Mouse (Mus musculus) neural tube, embryonic 12.5 days (tissue): Measurements from ENCODE around the gene Olfr1371. TPM values are rescaled to one million over a fixed set of nuclear protein-coding genes. Genes with fewer than 3 reads are reported as not detected.

ENCODE experiments used
- ATAC-seq: fragments of 200-750 bp; cut with Nextera tagmentation; 2 replicates; pipeline ENCODE4 v1.8.0; 2017; ENCODE audit warnings: low read depth, mild to moderate bottlenecking, moderate TSS enrichment, moderate library complexity; ENCODE audit not compliant: low FRiP score
- H3K27ac ChIP-seq: fragments of 300-500 bp; sonication (generic); 2 replicates; pipeline ENCODE4 v1.5.1; 2016
- H3K27me3 ChIP-seq: fragments of 300-500 bp; sonication (generic); replicated peaks from 2 replicates; pipeline ENCODE4 v1.6.1; 2016; ENCODE audit warnings: mild to moderate bottlenecking
- H3K36me3 ChIP-seq: fragments of 300-500 bp; sonication (generic); 2 replicates; pipeline ENCODE4 v1.6.1; 2016; ENCODE audit warnings: mild to moderate bottlenecking
- H3K4me1 ChIP-seq: fragments of 300-500 bp; sonication (generic); 2 replicates; pipeline ENCODE4 v1.6.1; 2016
- H3K4me2 ChIP-seq: fragments of 300-500 bp; sonication (generic); replicated peaks from 2 replicates; pipeline ENCODE4 v1.6.1; 2016; ENCODE audit warnings: mild to moderate bottlenecking
- H3K4me3 ChIP-seq: fragments of 300-500 bp; sonication (generic); 2 replicates; pipeline ENCODE4 v1.5.1; 2016
- H3K9ac ChIP-seq: fragments of 300-500 bp; sonication (generic); 2 replicates; pipeline ENCODE4 v1.6.1; 2016; ENCODE audit warnings: mild to moderate bottlenecking
- H3K9me3 ChIP-seq: fragments of 300-500 bp; sonication (generic); 2 replicates; pipeline ENCODE4 v1.6.1; 2016; ENCODE audit warnings: mild to moderate bottlenecking
- WGBS: fragments of 180-500 bp; shearing (Covaris S2); methylation state at CpG from one replicate; pipeline ENCODE4 v1.1.7; 2016; 5-methylcytosine and 5-hydroxymethylcytosine counted together
- polyA plus RNA-seq: library from polyadenylated mRNA; unstranded; fragments of >200 nt; fragmentation: Nextera tagmentation; extraction: Ambion mirVana; gene quantifications from 2 replicates; pipeline ENCODE4 v1.2.1, GENCODE M21; 2016

The Olfr1371 gene
- polyA plus RNA-seq = not detected in 2 replicates

DNA sequence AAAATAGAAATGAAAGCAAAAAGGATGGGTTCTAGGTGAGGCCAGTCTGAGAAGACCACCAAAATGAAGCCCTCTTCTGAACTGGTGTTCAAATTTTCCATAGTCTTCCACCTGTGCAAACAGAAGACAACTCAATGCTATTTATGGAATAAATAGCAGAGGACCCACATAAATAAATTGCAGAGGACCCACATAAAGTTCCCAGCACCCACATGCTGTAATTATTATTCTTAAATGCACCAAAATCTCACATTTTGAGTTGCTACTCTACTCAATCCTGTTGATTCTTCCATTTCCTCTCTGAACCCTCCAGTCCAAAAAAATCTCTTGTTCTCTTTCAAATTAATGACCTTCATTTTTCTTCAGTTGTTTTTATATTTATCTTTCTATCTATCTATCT, at the start of gene Olfr1371:
Gene Olfr1371 (minus strand): TSS at position 101 of the 400 bp plus-strand sequence.
- no peaks in the 10 kb centered on the region for H3K4me1 ChIP-seq
- H3K4me3 ChIP-seq = no peak within 1 kb of the TSS
- no peaks in the 10 kb centered on the region for H3K9me3 ChIP-seq
- H3K9ac ChIP-seq = no peak within 1 kb of the TSS
- no peak for ATAC-seq
- no peaks in the 10 kb centered on the region for H3K36me3 ChIP-seq
- no peak within 1 kb of the TSS for H3K4me2 ChIP-seq
- H3K27me3 ChIP-seq = no peaks in the 10 kb centered on the region
- H3K27ac ChIP-seq = no peak within 1 kb of the TSS

GRCm38 (mm10) chr11:52262338-52262737, 48.6 kb upstream of the Olfr1371 start:
- Histone ChIP-seq H3K27ac (no peak overlapping the region), H3K9me3 (no peaks in the 10 kb centered on the region), H3K27me3 (no peaks in the 10 kb centered on the region), H3K4me1 (no peaks in the 10 kb centered on the region), H3K9ac (no peak overlapping the region), H3K4me3 (no peak overlapping the region), H3K4me2 (no peak overlapping the region), H3K36me3 (peaks cover 3% of the 10 kb centered on the region; the same call in 1 of the 2 replicates)
- 95% methylated on average over 11 of the region's 11 CpGs for WGBS
- no peak for ATAC-seq

DNA sequence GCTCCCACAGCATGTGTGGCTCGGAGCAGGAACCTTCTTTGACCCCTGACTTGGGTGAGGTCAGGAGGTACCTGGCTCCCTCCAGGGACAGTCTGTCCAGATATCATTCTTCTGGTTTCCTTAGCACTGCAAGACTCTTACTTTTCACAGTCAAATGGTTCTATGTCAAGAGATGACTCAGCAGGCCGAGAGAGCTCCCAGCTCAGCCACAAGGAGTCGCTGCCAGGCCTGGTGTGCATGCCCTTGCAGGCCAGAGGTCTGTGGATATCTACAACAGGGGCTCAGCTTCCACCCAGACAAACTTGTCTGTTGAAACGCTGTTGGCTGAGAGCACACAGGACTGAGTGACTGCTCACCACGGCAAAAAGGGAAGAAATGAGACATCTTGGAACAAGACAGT, 48.1 kb upstream of the Olfr1371 start:
- 64% methylated on average over 5 of the region's 5 CpGs for WGBS
- Histone ChIP-seq H3K4me1 (no peaks in the 10 kb centered on the region), H3K36me3 (peaks cover 4% of the 10 kb centered on the region; the same call in 1 of the 2 replicates), H3K9me3 (no peaks in the 10 kb centered on the region), H3K4me2 (no peak overlapping the region), H3K27ac (no peak overlapping the region), H3K9ac (no peak overlapping the region), H3K27me3 (no peaks in the 10 kb centered on the region), H3K4me3 (no peak overlapping the region)
- ATAC-seq = no peak

GRCm38 (mm10) chr11:52260878-52261277, 47.1 kb upstream of the Olfr1371 start:
- 85% methylated on average over 4 of the region's 4 CpGs for whole genome bisulfite sequencing
- Histone ChIP-seq H3K9ac (no peak overlapping the region), H3K27ac (no peak overlapping the region), H3K4me1 (no peaks in the 10 kb centered on the region), H3K9me3 (no peaks in the 10 kb centered on the region), H3K36me3 (peaks cover 4% of the 10 kb centered on the region; the same call in 1 of the 2 replicates), H3K4me2 (no peak overlapping the region), H3K27me3 (no peaks in the 10 kb centered on the region), H3K4me3 (no peak overlapping the region)
- no peak for ATAC-seq

- Histone ChIP-seq H3K9me3 (no peaks in the 10 kb centered on the region), H3K4me2 (no peak overlapping the region), H3K36me3 (peaks cover 4% of the 10 kb centered on the region; the same call in 1 of the 2 replicates), H3K4me3 (no peak overlapping the region), H3K4me1 (no peaks in the 10 kb centered on the region), H3K27me3 (no peaks in the 10 kb centered on the region), H3K27ac (no peak overlapping the region), H3K9ac (no peak overlapping the region)
- WGBS = 77% methylated on average over 5 of the region's 5 CpGs
- no peak for ATAC-seq
Measured at GRCm38 (mm10) chr11:52258711-52259110, 44.9 kb upstream of the Olfr1371 start.

DNA sequence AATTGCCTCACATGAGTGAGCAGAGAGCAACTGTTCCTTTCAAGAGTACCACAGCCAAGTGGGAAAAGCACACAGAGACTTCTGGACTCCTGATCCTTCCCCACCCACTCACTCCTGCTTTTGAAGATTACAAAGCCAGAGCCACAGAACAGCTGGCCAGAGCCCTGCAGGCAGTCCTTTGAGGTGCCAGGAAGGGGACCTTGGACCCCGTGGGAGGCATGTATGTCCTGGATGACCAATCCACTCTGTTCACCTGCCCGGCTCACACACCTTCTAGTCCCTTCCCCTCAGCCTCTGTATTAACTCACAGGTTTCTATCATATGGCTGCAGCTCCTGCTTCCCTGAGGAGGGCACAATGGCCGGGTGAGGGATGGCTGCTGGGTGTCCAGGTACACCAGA, 43.6 kb upstream of the Olfr1371 start:
- 88% methylated on average over 3 of the region's 3 CpGs for WGBS
- peaks cover 4% of the 10 kb centered on the region; the same call in 1 of the 2 replicates for H3K36me3 ChIP-seq
- H3K9me3 ChIP-seq = no peaks in the 10 kb centered on the region
- no peaks in the 10 kb centered on the region for H3K27me3 ChIP-seq
- H3K4me1 ChIP-seq = no peaks in the 10 kb centered on the region
- no peak overlapping the region for H3K27ac ChIP-seq
- H3K9ac ChIP-seq = no peak overlapping the region
- no peak overlapping the region for H3K4me2 ChIP-seq
- ATAC-seq = no peak
- no peak overlapping the region for H3K4me3 ChIP-seq

DNA sequence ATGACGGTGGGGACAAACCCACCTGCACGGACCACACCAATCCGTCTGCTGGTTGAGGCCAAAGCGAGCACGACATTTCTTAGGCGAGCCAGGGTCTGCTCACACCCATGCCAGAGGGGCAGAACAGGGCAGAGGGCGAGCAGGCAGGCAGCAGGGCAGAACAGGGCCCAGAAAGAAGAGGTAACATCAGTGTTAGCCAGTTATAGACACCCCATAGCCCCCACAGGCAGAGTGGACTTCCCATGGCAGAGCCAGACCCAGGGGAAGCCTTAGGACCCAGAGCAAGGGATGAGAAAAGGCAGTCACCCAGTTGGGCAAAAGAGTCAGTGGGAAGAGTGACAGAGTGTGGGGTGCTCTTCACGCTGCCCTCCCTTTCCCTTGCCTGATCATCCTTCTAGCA, 41.3 kb upstream of the Olfr1371 start:
- Histone ChIP-seq H3K9me3 (no peaks in the 10 kb centered on the region), H3K9ac (no peak overlapping the region), H3K4me3 (no peak overlapping the region), H3K27ac (no peak overlapping the region), H3K4me1 (no peaks in the 10 kb centered on the region), H3K27me3 (no peaks in the 10 kb centered on the region), H3K4me2 (no peak overlapping the region), H3K36me3 (peaks cover 6% of the 10 kb centered on the region)
- no peak for ATAC-seq
- WGBS = 89% methylated on average over 8 of the region's 8 CpGs

DNA sequence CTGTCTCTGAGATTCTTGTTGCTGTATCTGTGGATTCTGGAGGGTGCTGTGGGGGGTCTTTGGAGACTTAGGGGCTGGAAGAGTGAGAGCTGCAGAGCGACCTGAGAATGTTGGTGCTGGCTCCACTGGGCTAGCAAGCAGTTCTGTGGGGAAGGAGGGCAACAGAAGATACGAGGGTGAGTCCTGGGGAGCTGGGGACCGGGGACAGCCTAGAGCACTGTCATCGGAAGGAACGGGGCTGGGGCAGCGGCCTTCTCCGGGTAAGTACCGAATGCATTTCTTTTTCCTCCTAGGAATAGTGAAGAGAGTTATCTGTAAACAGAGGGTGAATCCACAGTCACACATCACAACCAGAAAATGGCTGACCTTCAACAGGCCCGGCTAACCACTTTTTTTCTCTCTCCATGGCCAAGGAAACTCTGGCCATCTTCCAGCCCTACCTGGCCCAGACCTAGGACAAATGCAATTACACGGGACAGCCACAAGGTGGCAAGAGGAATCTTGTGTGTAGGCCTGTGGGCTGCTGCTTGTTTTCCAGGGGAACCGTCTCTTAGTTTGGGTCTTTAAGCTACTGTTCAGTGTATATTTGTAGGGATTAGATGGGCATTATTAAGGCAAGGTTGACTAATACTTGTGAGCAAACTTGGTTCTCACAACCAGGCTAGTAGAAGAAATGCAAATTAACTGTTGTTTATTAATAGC, 40.0 kb upstream of the Olfr1371 start:
- 73% methylated on average over 11 of the region's 11 CpGs for WGBS
- no peak overlapping the region for H3K9ac ChIP-seq
- H3K36me3 ChIP-seq = peaks cover 13% of the 10 kb centered on the region
- no peaks in the 10 kb centered on the region for H3K9me3 ChIP-seq
- no peaks in the 10 kb centered on the region for H3K4me1 ChIP-seq
- H3K27ac ChIP-seq = no peak overlapping the region
- H3K4me3 ChIP-seq = no peak overlapping the region
- no peak overlapping the region for H3K4me2 ChIP-seq
- H3K27me3 ChIP-seq = no peaks in the 10 kb centered on the region
- ATAC-seq = 0 out of 2 replicates have a peak, but pooled peaks have one; percentile 41

- Histone ChIP-seq H3K4me2 (no peak overlapping the region), H3K9me3 (no peaks in the 10 kb centered on the region), H3K9ac (no peak overlapping the region), H3K36me3 (peaks cover 13% of the 10 kb centered on the region), H3K27ac (no peak overlapping the region), H3K27me3 (no peaks in the 10 kb centered on the region), H3K4me1 (no peaks in the 10 kb centered on the region), H3K4me3 (no peak overlapping the region)
- ATAC-seq = no peak
- 84% methylated on average over 1 of the region's 1 CpGs for WGBS
Measured at GRCm38 (mm10) chr11:52252692-52253091, 38.9 kb upstream of the Olfr1371 start.

DNA sequence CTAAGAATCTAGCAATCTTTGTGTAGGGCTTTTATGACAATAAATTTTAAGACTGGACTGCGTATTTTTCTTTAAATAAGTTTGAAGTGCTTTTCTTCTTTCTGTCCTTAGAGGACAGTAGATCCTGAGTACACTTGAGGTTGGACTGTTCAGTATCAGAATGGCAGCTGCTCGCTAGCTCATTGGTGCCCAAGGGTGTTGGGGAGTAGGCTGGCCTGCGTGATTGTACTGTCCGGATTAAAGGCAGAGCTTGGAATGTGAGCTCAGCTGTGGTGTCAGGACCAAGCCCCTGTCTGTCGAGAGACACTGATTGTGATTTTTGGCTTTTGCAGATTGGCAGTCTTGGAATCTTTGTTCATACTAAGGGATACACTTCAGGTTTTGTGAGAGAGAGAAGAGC, 38.0 kb upstream of the Olfr1371 start:
- peaks cover 15% of the 10 kb centered on the region for H3K36me3 ChIP-seq
- no peaks in the 10 kb centered on the region for H3K27me3 ChIP-seq
- no peak overlapping the region for H3K9ac ChIP-seq
- no peaks in the 10 kb centered on the region for H3K4me1 ChIP-seq
- no peak overlapping the region for H3K27ac ChIP-seq
- no peak for ATAC-seq
- no peaks in the 10 kb centered on the region for H3K9me3 ChIP-seq
- no peak overlapping the region for H3K4me3 ChIP-seq
- no peak overlapping the region for H3K4me2 ChIP-seq
- WGBS = 88% methylated on average over 5 of the region's 5 CpGs

GRCm38 (mm10) chr11:52249452-52249851, 35.7 kb upstream of the Olfr1371 start:
- WGBS = 96% methylated on average over 2 of the region's 2 CpGs
- Histone ChIP-seq H3K4me3 (no peak overlapping the region), H3K9me3 (no peaks in the 10 kb centered on the region), H3K27ac (no peak overlapping the region), H3K9ac (no peak overlapping the region), H3K4me1 (no peaks in the 10 kb centered on the region), H3K36me3 (peaks cover 30% of the 10 kb centered on the region), H3K4me2 (no peak overlapping the region), H3K27me3 (no peaks in the 10 kb centered on the region)
- no peak for ATAC-seq

GRCm38 (mm10) chr11:52240898-52241542, 27.2 kb upstream of the Olfr1371 start:
- no peaks in the 10 kb centered on the region for H3K27me3 ChIP-seq
- H3K9me3 ChIP-seq = no peaks in the 10 kb centered on the region
- 83% methylated on average over 4 of the region's 4 CpGs for WGBS
- no peak overlapping the region for H3K9ac ChIP-seq
- no peak overlapping the region for H3K4me2 ChIP-seq
- H3K27ac ChIP-seq = no peak overlapping the region
- no peak overlapping the region for H3K4me3 ChIP-seq
- H3K36me3 ChIP-seq = peaks cover 52% of the 10 kb centered on the region
- H3K4me1 ChIP-seq = no peaks in the 10 kb centered on the region
- no peak for ATAC-seq

DNA sequence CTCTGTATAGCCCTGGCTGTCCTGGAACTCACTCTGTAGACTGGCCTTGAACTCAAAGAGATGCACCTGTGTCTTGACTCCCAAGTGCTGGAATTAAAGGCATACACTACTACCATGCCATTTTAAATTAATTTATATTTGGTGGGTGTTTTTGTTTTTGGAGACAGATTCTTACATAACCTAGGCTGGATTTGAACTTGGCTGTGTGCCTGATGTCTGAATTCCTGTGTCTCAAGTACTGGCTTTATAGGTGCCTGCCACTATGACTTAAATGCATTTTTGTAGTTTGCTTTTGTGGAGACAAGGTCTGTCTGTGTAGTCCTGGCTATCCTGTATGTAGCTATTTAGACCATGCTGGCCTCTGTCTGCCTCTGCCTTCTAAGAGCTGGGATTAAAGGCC, 20.7 kb upstream of the Olfr1371 start:
- no peak overlapping the region for H3K9ac ChIP-seq
- H3K4me1 ChIP-seq = peaks cover 18% of the 10 kb centered on the region
- H3K27me3 ChIP-seq = no peaks in the 10 kb centered on the region
- H3K4me3 ChIP-seq = no peak overlapping the region
- 0 out of 2 replicates have a peak overlapping the region, but pooled peaks have one; percentile 20 for H3K4me2 ChIP-seq
- ATAC-seq = no peak
- H3K36me3 ChIP-seq = peaks cover 20% of the 10 kb centered on the region
- H3K9me3 ChIP-seq = no peaks in the 10 kb centered on the region
- no peak overlapping the region for H3K27ac ChIP-seq
